Mouse (Mus musculus) hindbrain, embryonic 16.5 days (tissue): ENCODE measurements around the gene Ear2. TPM values are rescaled to one million over a fixed set of nuclear protein-coding genes. Genes with fewer than 3 reads are reported as not detected.
"Not testable (repeated sequence)": the region's sequence is repeated elsewhere in the genome, so short reads cannot be mapped to it uniquely, and the experiment has no call there.

ENCODE experiments used
- ATAC-seq: fragments of 200-750 bp; cut with Nextera tagmentation; 2 replicates; pipeline ENCODE4 v1.8.0; 2017; ENCODE audit warnings: moderate TSS enrichment, moderate library complexity
- H3K27ac ChIP-seq: fragments of 300-500 bp; sonication (generic); 2 replicates; pipeline ENCODE4 v1.5.1; 2014; ENCODE audit warnings: low read depth, mild to moderate bottlenecking, control low read depth, low read length, moderate library complexity
- H3K27me3 ChIP-seq: fragments of 300-500 bp; sonication (generic); replicated peaks from 2 replicates; pipeline ENCODE4 v1.6.1; 2014; ENCODE audit warnings: low read length; ENCODE audit not compliant: control insufficient read depth, insufficient read depth
- H3K36me3 ChIP-seq: fragments of 300-500 bp; sonication (generic); 2 replicates; pipeline ENCODE4 v1.6.1; 2014; ENCODE audit warnings: mild to moderate bottlenecking, low read length, moderate library complexity, mixed read lengths; ENCODE audit not compliant: control insufficient read depth, insufficient read depth
- H3K4me1 ChIP-seq: fragments of 300-500 bp; sonication (generic); 2 replicates; pipeline ENCODE4 v1.6.1; 2014; ENCODE audit warnings: low read depth, low read length; ENCODE audit not compliant: control insufficient read depth, insufficient read depth
- H3K4me2 ChIP-seq: fragments of 300-500 bp; sonication (generic); 2 replicates; pipeline ENCODE4 v1.6.1; 2014; ENCODE audit warnings: mild to moderate bottlenecking, low read length, control low read depth, moderate library complexity
- H3K4me3 ChIP-seq: fragments of 300-500 bp; sonication (generic); 2 replicates; pipeline ENCODE4 v1.5.1; 2014; ENCODE audit warnings: mild to moderate bottlenecking, low read length, control low read depth, moderate library complexity
- H3K9ac ChIP-seq: fragments of 300-500 bp; sonication (generic); 2 replicates; pipeline ENCODE4 v1.6.1; 2014; ENCODE audit warnings: low read depth, mild to moderate bottlenecking, control low read depth, low read length, moderate library complexity
- H3K9me3 ChIP-seq: fragments of 300-500 bp; sonication (generic); 2 replicates; pipeline ENCODE4 v1.6.1; 2014; ENCODE audit warnings: mild to moderate bottlenecking, low read length, moderate library complexity; ENCODE audit not compliant: control insufficient read depth
- WGBS: fragments of 180-500 bp; shearing (Covaris S2); extraction: QIAGEN DNeasy Blood & Tissue Kit; methylation state at CpG from one replicate; pipeline ENCODE4 v1.1.7; 2014; 5-methylcytosine and 5-hydroxymethylcytosine counted together
- polyA plus RNA-seq: library from polyadenylated mRNA; unstranded; fragments of >200 nt; fragmentation: Nextera tagmentation; extraction: Ambion mirVana; gene quantifications from 2 replicates; pipeline ENCODE4 v1.2.1, GENCODE M21; 2015

The Ear2 gene
- polyA plus RNA-seq: not detected in 2 replicates

DNA sequence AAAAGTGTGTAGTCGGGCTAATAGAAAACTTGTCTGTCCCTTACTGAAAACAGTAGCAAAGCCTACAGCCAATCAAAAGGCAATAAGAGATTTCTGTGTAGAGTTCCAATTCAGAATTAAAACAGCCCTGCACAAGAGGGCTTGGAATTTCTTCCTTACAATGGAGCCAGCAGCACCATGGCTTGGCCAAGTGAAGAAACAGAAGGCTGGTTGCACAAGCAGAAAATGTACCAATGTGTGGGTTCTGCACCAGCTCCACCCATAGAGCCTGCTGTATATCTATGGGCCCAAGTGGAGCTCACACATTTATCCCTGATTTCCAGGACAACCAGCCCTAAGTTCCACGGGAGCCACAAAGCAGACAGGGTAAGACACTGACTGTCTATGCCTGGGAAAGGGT, at the start of gene Ear2:
Gene Ear2, plus strand, starts transcription at position 301 of the 400 bp plus-strand sequence.
- not testable (repeated sequence) for H3K4me3 ChIP-seq, H3K36me3 ChIP-seq, H3K9me3 ChIP-seq, H3K27ac ChIP-seq, H3K27me3 ChIP-seq, H3K9ac ChIP-seq, H3K4me1 ChIP-seq, ATAC-seq, H3K4me2 ChIP-seq
- 84% methylated on average over 2 of the region's 2 CpGs for WGBS

DNA sequence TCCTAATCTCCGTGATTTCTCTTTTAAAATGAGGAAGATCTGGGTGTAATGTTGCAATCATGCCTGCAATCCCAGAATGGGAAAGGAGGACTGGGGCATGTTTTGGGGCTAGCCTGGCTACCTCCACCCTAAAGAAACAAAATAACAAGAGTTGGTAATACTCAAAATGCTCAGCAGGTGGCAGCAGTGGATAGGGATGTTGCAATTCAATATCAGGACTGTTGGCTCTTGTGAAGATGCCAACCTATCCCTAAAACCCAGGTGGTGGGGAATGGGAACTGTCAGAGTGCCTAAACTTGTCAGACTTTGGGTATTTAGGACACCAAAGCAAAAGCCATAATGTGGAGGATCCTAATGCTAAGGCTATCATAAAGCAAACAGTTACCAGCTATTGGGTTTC, 34.6 kb upstream of the Ear2 start:
- H3K9ac ChIP-seq, H3K4me3 ChIP-seq, H3K4me1 ChIP-seq, H3K9me3 ChIP-seq, H3K27ac ChIP-seq, ATAC-seq, H3K27me3 ChIP-seq, H3K4me2 ChIP-seq, H3K36me3 ChIP-seq: not testable (repeated sequence)
- 85% methylated on average over 1 of the region's 1 CpGs for WGBS

DNA sequence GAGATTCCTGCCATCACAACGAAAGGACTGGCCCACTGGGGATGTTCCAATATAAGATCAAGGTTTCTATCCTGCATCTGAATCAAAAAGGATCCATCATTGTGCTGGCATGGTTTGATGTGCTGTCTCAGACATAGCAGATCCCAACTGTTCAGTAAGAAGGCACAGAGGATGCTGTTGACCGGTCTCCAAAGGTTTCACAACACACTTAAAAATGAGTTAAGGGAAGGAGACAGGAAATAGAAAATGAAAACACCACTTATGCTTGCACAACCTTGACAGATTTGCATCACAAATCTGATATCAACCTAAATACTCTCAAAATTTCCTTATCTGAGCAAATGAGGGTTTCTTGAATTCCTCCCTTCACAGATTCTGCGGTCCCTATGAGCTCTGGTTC, 31.9 kb upstream of the Ear2 start:
- not testable (repeated sequence) for H3K9me3 ChIP-seq, H3K9ac ChIP-seq, H3K4me2 ChIP-seq, H3K4me3 ChIP-seq, ATAC-seq, H3K27me3 ChIP-seq, H3K4me1 ChIP-seq, H3K36me3 ChIP-seq, H3K27ac ChIP-seq
- 95% methylated on average over 1 of the region's 3 CpGs for WGBS

DNA sequence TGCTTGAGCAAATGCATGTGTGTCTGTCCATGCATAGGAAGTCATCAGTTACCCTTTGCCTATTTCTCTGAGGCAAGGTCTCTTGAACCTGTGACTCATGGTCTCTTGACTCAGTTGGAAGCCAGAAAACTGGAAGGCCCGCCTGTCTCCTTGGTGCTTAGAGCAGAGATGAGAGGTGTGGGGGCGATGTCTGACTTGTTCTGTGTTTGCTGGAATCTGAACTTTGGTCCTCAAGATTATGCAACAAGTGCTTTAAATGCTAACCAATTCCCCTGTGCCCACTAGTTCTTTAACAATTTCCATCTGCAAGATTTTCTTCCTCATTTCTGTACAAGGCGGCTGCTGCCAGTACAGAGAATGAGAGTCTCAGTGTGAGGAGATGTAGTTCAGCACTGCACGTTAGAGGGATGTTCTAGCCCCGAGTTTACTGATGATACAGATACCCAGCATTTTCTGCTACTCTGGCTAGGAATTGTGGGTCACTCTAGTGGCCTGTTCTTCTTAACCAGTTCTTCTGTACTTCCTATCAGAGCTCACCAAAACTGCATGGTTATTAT, 24.6 kb upstream of the Ear2 start:
- not testable (repeated sequence) for H3K4me3 ChIP-seq, H3K36me3 ChIP-seq, ATAC-seq, H3K9ac ChIP-seq, H3K9me3 ChIP-seq, H3K27me3 ChIP-seq, H3K27ac ChIP-seq, H3K4me1 ChIP-seq, H3K4me2 ChIP-seq
- whole genome bisulfite sequencing: 80% methylated on average over 4 of the region's 5 CpGs

DNA sequence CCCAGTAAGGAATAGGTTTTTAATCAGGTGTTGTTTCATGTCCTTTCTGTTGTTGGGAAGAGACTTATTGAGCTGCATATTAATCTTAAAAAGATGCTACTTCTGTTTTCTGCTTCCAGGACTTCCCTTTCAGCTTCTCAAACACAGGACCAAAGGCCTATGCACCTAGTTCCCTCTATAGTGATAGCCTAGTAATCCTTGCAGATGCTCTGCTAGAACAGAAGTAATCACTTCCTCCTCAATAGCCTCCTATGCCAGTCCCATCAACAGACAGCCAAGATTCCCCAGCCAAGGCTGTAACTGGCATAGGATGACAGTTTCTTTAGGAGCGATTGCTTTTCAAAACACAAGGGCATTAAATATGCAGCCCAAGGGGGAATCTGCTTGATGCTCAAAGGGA, 15.9 kb upstream of the Ear2 start:
- not testable (repeated sequence) for H3K9me3 ChIP-seq, H3K27me3 ChIP-seq, H3K4me3 ChIP-seq, H3K27ac ChIP-seq, H3K4me1 ChIP-seq, H3K9ac ChIP-seq, H3K36me3 ChIP-seq, H3K4me2 ChIP-seq, ATAC-seq
- 89% methylated on average over 1 of the region's 1 CpGs for WGBS

DNA sequence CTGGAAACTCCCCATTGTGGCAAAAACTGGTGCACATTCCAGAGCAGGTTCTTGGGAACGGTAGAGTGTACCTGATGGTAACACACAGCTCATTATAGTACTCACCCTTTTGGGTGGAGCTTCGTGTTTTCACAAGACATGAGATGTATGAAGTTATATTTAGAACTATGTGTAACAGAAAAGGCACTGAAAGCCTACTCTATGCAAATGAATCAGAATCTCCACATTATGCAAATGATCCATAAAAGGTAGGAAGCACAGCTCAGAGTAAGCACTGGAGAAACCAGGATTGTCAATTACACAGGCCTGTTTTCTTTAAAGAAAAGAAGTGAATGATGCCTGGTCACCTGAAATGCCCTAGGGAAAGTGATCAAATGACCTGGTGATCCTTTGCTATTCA, 14.9 kb upstream of the Ear2 start:
- H3K27ac ChIP-seq, H3K9me3 ChIP-seq, H3K9ac ChIP-seq, H3K4me3 ChIP-seq, ATAC-seq, H3K4me2 ChIP-seq, H3K4me1 ChIP-seq, H3K27me3 ChIP-seq, H3K36me3 ChIP-seq: not testable (repeated sequence)
- 88% methylated on average over 2 of the region's 2 CpGs for WGBS

DNA sequence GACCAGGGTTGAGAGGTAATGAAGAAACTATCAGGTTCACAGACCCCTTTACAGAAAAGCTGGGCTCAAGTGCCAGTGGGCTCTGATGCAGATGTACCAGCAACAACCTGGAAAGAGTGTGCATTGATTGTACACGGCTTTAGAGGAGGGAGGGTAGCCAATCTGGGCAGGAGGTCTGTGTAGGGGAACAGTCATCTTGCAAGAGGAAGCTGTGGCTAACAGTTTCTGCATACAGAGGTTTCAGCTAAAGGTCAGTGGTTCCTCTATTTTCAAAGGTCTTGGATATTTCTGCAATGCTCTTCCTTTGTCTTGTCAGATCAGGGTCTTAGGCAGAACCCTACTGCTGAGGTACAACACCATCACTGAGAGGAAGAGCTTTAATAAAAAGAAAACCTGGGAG, 10.9 kb upstream of the Ear2 start:
- WGBS: 58% methylated on average over 1 of the region's 1 CpGs
- not testable (repeated sequence) for H3K4me1 ChIP-seq, H3K36me3 ChIP-seq, H3K27me3 ChIP-seq, H3K4me2 ChIP-seq, H3K9me3 ChIP-seq, ATAC-seq, H3K27ac ChIP-seq, H3K4me3 ChIP-seq, H3K9ac ChIP-seq

DNA sequence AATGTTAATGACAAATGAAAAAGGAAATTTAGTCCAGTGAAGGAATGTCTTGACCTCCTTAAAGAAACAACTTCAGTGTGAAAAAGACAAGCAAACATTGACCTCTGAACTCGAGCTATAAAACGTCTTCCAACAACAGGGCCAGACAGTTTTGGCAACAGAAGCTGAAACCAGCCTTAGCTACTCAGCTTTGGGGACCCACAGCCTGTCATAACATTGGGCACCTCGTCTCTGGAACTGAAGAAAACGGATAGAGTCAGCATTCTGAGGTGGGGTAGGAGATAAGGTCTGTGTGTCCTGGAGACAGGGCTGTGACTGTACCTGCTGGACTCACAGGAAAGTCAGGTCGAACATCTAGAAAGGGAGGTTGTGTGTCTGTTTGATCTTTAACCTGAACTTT, 8.0 kb upstream of the Ear2 start:
- not testable (repeated sequence) for H3K27me3 ChIP-seq, H3K27ac ChIP-seq, H3K9me3 ChIP-seq, H3K9ac ChIP-seq, H3K4me2 ChIP-seq, H3K4me3 ChIP-seq, H3K36me3 ChIP-seq, H3K4me1 ChIP-seq, ATAC-seq
- 76% methylated on average over 5 of the region's 5 CpGs for WGBS

DNA sequence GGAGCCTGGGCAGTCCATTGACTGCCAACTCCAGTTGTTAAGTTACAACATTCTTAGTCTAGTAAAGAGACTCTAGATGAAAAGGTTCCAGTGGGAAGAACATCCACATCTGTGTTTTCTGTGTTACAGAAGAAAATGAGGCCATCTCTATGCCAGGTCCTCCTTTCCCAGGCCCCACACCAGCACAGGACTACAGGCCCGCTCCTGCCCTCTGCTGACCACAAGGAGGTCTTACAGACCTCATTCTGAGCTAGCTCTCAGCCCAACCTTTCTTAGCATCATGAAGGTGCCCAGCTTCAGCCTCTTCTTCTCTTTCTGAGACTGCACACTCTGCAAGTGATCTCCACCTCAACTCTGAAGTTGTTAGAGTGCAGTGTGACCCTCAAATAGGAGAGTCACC, 2.4 kb upstream of the Ear2 start:
- not testable (repeated sequence) for H3K27ac ChIP-seq, H3K36me3 ChIP-seq, H3K9ac ChIP-seq, ATAC-seq, H3K4me2 ChIP-seq, H3K4me3 ChIP-seq, H3K4me1 ChIP-seq, H3K27me3 ChIP-seq, H3K9me3 ChIP-seq
- WGBS: no CpG with 5 or more reads among the region's 1 CpGs

DNA sequence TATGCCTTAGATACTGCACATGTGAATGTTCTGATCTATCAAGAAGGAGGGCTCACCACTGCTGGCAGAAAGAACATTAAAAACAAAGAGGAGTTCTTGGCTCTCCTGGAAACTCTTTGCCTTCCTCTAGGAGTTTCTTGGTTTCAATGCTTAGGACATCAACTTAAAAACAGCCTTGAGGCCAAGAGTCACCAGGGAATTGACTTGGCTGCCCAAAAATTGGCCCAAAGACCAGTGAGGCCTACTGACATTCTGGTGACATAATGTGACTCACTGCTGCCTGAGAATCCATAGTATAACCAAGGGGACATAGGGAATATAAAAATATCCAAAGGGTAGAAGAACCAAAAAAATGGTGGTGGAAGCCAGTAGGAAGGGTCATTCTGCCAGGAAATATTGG, 8.5 kb downstream of the Ear2 start:
- ATAC-seq: no peak
- no peaks in the 10 kb centered on the region for H3K9me3 ChIP-seq
- no peaks in the 10 kb centered on the region for H3K4me1 ChIP-seq
- no peak overlapping the region for H3K9ac ChIP-seq
- H3K27me3 ChIP-seq: no peaks in the 10 kb centered on the region
- no peaks in the 10 kb centered on the region for H3K36me3 ChIP-seq
- H3K4me2 ChIP-seq: no peak overlapping the region
- no peak overlapping the region for H3K4me3 ChIP-seq
- H3K27ac ChIP-seq: no peak overlapping the region
